Mouse (Mus musculus) CD4-positive helper T cell, adult 2 months (primary cell): ENCODE results near the gene Gal3st2c.
"Not testable (repeated sequence)": the region's sequence is repeated elsewhere in the genome, so short reads cannot be mapped to it uniquely, and the experiment has no call there.

Experiments
- DNase-seq: peaks from one replicate; pipeline ENCODE4 v3.0.0-alpha.2; 2012; ENCODE audit warnings: low read depth, missing footprints, low spot score

Gal3st2c gene

GRCm38 (mm10) chr1:94045559-94045958 lies 55.2 kb downstream of the Gal3st2c start:
- no peak for DNase-seq

- peak; percentile 40 for DNase-seq
These were observed 56.2 kb downstream of the Gal3st2c start for GRCm38 (mm10) chr1:94046544-94046943.

- no peak for DNase-seq
These were observed 60.8 kb downstream of the Gal3st2c start for GRCm38 (mm10) chr1:94051104-94051503.

GRCm38 (mm10) chr1:94052373-94052772 lies 62.1 kb downstream of the Gal3st2c start, which contains the start of gene Pdcd1:
TSS of gene Pdcd1 (minus strand) at chr1:94052553.
- peak; percentile 75 for DNase-seq

- peak; percentile 73 for DNase-seq
These were observed 63.4 kb downstream of the Gal3st2c start for GRCm38 (mm10) chr1:94053530-94054216.

GRCm38 (mm10) chr1:94054481-94054880 lies 64.2 kb downstream of the Gal3st2c start:
- DNase-seq = no peak

- DNase-seq = peak; percentile 64
These were observed 65.7 kb downstream of the Gal3st2c start for GRCm38 (mm10) chr1:94055966-94056365.

GRCm38 (mm10) chr1:94057401-94057800 lies 67.1 kb downstream of the Gal3st2c start:
- DNase-seq = no peak

- not testable (repeated sequence) for DNase-seq
These were observed 68.0 kb downstream of the Gal3st2c start for GRCm38 (mm10) chr1:94058281-94058680.
